Mouse (Mus musculus): ENCODE results near the gene Psmb1. TPM values are rescaled to one million over a fixed set of nuclear protein-coding genes. Genes with fewer than 3 reads are reported as not detected.
A peak's percentile ranks its signal among the peaks of the same experiment; 100 is the strongest.
"Not testable (repeated sequence)": the region's sequence is repeated elsewhere in the genome, so short reads cannot be mapped to it uniquely, and the experiment has no call there.

Psmb1 gene
- polyA plus RNA-seq, 1 experiment from 2014 or later = 252 TPM

DNA sequence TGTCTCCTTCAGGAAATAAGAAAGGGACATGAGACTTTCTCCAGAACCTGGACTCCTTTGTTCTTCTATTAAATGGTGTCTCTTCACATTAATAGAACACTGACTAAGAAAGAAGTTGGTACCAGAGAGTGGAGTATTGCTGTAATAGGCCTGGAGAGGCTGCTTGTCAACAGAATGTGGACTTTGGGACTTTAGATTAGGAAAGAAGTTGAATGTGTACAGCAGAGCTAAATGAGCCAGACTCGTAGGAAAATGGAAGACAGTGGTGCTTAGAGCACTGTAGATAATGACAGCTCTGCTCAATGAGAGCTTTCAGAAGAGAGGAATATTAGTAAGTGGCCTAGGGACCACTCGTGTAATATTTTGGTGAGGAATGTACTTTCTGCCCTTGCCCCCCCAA, 43.0 kb downstream of the Psmb1 start:
- ATAC-seq (ENCODE audit: low FRiP score, low read depth) = no peak
- Histone ChIP-seq H3K9me3 (no peaks in the 10 kb centered on the region), H3K9ac (no peak overlapping the region), H3K27me3 (no peaks in the 10 kb centered on the region), H3K4me1 (no peaks in the 10 kb centered on the region), H3K27ac (no peak overlapping the region), H3K4me3 (no peak overlapping the region), H3K4me2 (replicated peaks) (no peak overlapping the region), H3K36me3 (no peaks in the 10 kb centered on the region)
- 86% methylated on average over 2 of the region's 2 CpGs for WGBS

DNA sequence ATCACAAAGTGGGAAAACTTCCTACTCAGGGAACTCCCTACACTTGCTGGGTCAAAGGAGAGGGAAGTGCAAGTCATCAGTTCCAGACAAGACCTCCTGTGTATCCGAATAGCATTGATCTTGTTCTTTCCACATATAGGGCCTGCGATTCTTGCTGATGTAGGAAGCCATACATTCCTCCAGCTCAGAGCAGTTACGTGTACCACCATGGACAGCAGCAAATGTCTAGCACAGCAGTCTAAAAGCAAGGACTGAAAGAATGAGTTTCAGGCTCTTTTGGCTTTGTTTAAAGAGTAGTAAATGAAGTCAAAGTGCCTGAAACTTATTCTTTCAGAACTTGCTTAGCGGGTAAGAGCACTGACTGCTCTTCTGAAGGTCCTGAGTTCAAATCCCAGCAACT, 44.3 kb downstream of the Psmb1 start:
- H3K9me3 ChIP-seq = no peaks in the 10 kb centered on the region
- H3K4me1 ChIP-seq = no peaks in the 10 kb centered on the region
- no peak overlapping the region for H3K4me3 ChIP-seq
- no peak for ATAC-seq (ENCODE audit: low FRiP score, low read depth)
- no peak overlapping the region for H3K9ac ChIP-seq
- no peak overlapping the region for H3K27ac ChIP-seq
- no peaks in the 10 kb centered on the region for H3K27me3 ChIP-seq
- H3K36me3 ChIP-seq = no peaks in the 10 kb centered on the region
- no peak overlapping the region for H3K4me2 ChIP-seq (replicated peaks)
- WGBS = 71% methylated on average over 4 of the region's 4 CpGs

DNA sequence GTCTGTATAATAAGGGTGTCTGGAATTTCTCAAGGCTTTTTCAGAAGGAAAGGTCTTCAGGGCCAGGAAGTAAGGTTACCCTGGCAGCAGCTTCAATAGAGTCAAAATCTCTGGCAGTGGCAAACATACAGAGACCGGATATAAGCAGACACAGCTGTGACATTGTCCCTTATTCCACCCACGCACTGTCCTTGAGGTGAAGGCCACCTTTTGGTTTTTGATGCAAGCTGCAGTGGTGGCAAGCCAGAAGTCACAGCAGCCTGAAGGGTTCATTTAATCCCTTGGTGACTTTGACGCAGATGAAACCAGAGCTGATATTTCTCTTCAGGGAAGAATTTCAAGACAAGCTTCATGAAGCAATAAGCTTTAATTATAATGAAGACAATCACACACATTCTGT, 49.9 kb downstream of the Psmb1 start:
- H3K4me2 ChIP-seq (replicated peaks) = no peak overlapping the region
- WGBS = 80% methylated on average over 3 of the region's 3 CpGs
- H3K4me3 ChIP-seq = no peak overlapping the region
- no peak overlapping the region for H3K27ac ChIP-seq
- no peaks in the 10 kb centered on the region for H3K36me3 ChIP-seq
- no peaks in the 10 kb centered on the region for H3K4me1 ChIP-seq
- H3K27me3 ChIP-seq = no peaks in the 10 kb centered on the region
- ATAC-seq (ENCODE audit: low FRiP score, low read depth) = no peak
- H3K9ac ChIP-seq = no peak overlapping the region
- H3K9me3 ChIP-seq = no peaks in the 10 kb centered on the region

DNA sequence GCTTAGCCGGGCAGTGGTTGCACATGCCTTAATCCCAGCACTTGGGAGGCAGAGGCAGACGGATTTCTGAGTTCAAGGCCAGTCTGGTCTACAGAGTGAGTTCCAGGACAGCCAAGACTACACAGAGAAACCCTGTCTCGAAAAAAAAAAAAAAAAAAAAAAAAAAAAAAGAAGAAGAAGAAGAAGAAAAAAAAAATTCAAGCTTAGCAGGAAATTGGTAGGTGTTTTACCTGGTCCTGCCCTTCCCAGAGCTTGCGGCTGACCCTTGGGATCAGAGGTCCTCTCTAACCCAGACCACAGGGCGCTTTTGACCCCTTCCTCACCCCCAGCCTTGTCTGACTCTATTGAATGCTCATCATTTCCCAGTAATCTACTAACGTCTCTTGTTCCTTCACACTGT, 50.4 kb downstream of the Psmb1 start:
- H3K36me3 ChIP-seq; H3K9ac ChIP-seq; ATAC-seq (ENCODE audit: low FRiP score, low read depth); H3K27ac ChIP-seq; H3K4me1 ChIP-seq; H3K4me3 ChIP-seq; H3K9me3 ChIP-seq; H3K4me2 ChIP-seq (replicated peaks); H3K27me3 ChIP-seq: not testable (repeated sequence)
- 69% methylated on average over 6 of the region's 6 CpGs for WGBS

DNA sequence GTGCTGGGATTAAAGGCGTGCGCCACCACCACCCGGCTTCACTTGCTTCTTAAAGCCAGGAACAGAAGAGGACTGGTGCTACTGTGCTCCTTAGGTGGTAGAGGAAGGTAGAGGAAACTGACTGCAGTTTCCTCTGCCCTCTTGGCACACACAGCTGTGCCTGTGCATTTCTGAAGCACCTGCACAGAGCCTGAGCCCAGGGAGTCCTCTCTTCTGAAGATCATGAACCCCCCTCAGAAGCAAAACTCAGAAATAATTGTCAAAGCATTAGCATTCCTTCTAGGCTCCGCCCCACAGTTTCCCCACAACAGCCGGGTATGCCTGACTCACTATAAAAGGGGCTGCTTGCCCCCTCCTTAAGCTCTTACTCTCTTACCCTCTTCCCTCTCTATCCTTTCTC, 51.7 kb downstream of the Psmb1 start:
- H3K36me3 ChIP-seq = no peaks in the 10 kb centered on the region
- H3K27ac ChIP-seq = no peak overlapping the region
- H3K9ac ChIP-seq = no peak overlapping the region
- ATAC-seq (ENCODE audit: low FRiP score, low read depth) = no peak
- 66% methylated on average over 5 of the region's 5 CpGs for WGBS
- no peak overlapping the region for H3K4me2 ChIP-seq (replicated peaks)
- no peaks in the 10 kb centered on the region for H3K4me1 ChIP-seq
- H3K27me3 ChIP-seq = no peaks in the 10 kb centered on the region
- H3K9me3 ChIP-seq = no peaks in the 10 kb centered on the region
- H3K4me3 ChIP-seq = no peak overlapping the region

DNA sequence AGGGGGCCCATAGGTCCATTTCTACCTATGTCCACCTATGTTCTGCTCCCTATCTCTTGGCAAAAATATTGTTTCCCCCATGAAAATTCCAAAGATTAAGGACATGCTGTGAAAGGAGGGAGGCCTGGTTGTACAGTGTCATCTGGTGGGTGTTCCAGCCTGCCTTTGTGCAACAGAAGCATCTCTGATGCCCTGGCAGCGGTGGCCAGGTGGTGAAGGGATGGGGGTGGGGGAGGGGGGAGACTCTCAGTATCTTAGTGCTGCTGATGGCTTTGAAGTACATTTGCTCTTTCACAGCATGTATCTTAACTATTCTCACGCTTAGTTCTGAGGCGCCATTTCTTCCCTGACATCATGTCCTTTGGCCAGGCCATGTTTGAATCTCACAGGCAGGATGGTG, 54.1 kb downstream of the Psmb1 start:
- Histone ChIP-seq H3K4me3 (no peak overlapping the region), H3K36me3 (no peaks in the 10 kb centered on the region), H3K4me1 (peaks cover 8% of the 10 kb centered on the region), H3K9me3 (no peaks in the 10 kb centered on the region), H3K27me3 (no peaks in the 10 kb centered on the region), H3K27ac (no peak overlapping the region), H3K9ac (no peak overlapping the region), H3K4me2 (replicated peaks) (no peak overlapping the region)
- ATAC-seq (ENCODE audit: low FRiP score, low read depth) = no peak
- WGBS = 77% methylated on average over 3 of the region's 3 CpGs

DNA sequence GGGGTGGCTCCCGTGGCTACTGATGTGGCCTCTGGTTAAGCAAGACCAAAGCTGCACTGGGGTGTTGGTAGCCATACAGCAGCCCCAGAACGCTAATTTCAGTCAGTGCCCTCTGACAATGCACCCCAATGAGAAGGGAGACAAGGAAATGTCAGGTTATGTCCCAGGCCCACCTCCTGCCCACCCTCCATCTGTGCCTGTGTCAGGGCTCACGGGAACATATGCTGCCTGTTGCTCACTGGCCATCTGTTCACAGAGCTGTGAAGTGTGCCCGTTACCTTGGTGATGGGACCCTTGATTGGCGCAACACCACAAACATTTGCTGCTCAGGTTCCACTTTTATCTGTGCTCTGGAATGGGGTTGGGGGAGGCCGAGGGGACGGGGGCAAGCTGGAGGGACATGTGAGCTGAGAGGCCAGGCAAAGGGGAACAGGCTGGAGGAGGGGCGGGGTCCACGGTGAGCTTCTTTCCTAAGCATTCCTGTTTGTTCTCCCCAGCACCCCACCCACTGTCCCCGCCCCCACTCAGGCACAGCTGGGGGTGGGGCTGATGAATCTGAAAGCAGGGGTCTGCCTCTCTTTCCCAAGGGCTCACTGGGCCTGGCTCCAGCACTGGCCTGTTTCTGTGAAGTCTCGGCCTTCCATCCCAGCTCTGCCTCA, 59.0 kb downstream of the Psmb1 start:
- peak overlapping the region; percentile 59 for H3K4me2 ChIP-seq (replicated peaks)
- no peaks in the 10 kb centered on the region for H3K9me3 ChIP-seq
- H3K36me3 ChIP-seq = no peaks in the 10 kb centered on the region
- peaks cover 16% of the 10 kb centered on the region for H3K4me1 ChIP-seq
- no peaks in the 10 kb centered on the region for H3K27me3 ChIP-seq
- ATAC-seq (ENCODE audit: low FRiP score, low read depth) = peak; percentile 91
- H3K4me3 ChIP-seq = peak overlapping the region; percentile 13; the same call in 1 of the 2 replicates
- peak overlapping the region; percentile 39; the same call in 1 of the 2 replicates for H3K9ac ChIP-seq
- H3K27ac ChIP-seq = peak overlapping the region; percentile 69; the same call in 1 of the 2 replicates
- 2% methylated on average over 9 of the region's 11 CpGs for WGBS

DNA sequence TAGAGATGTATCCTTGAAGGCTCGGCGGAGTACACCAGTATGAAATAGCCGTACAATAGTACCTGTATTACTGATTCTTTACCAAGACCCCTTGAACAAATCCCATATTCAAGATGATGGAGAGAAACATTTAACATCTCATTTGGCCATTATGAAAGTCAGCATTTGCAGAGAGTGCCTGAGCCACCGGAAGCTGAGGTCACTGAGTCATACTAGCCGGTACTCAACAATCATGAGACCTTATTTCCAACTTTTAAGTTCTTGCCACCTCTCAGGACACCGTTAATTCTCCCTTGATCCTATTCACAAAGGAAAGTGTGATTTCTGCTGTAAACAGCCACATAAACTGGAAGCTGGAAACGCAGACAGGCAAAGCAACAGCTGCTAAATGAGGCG, 59.5 kb downstream of the Psmb1 start:
- 42% methylated on average over 8 of the region's 8 CpGs for WGBS
- peak overlapping the region; percentile 59 for H3K4me2 ChIP-seq (replicated peaks)
- H3K9me3 ChIP-seq = no peaks in the 10 kb centered on the region
- H3K4me1 ChIP-seq = peaks cover 16% of the 10 kb centered on the region
- no peak overlapping the region for H3K27ac ChIP-seq
- H3K36me3 ChIP-seq = no peaks in the 10 kb centered on the region
- H3K4me3 ChIP-seq = 0 out of 2 replicates have a peak overlapping the region, but pooled peaks have one; percentile 13
- no peak for ATAC-seq (ENCODE audit: low FRiP score, low read depth)
- no peaks in the 10 kb centered on the region for H3K27me3 ChIP-seq
- peak overlapping the region; percentile 39; the same call in 1 of the 2 replicates for H3K9ac ChIP-seq

DNA sequence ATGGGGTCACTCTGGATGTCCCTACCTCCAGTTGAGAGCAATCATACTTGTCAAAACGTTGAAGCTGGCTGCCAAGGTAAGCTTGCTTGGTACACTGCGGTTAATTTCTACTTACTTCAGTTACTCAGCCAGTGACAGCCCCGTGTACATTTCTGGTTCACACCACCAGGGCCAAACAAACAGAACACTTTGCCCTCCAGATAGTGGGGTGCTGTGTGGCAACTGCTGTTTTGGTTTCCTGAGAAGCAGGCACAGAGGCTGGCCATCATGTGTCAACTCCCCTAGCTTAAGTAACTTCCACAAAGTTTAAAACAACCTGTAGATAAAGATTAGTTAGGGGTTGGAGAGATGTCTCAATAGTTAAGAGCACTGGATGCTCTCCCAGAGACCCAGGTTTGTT, 64.8 kb downstream of the Psmb1 start:
- 81% methylated on average over 3 of the region's 3 CpGs for WGBS
- no peaks in the 10 kb centered on the region for H3K27me3 ChIP-seq
- H3K4me2 ChIP-seq (replicated peaks) = no peak overlapping the region
- 0 out of 2 replicates have a peak, but pooled peaks cover under 1% of the 10 kb centered on the region for H3K4me1 ChIP-seq
- H3K9me3 ChIP-seq = no peaks in the 10 kb centered on the region
- H3K27ac ChIP-seq = no peak overlapping the region
- ATAC-seq (ENCODE audit: low FRiP score, low read depth) = no peak
- H3K36me3 ChIP-seq = peaks cover 30% of the 10 kb centered on the region
- no peak overlapping the region for H3K9ac ChIP-seq
- no peak overlapping the region for H3K4me3 ChIP-seq

DNA sequence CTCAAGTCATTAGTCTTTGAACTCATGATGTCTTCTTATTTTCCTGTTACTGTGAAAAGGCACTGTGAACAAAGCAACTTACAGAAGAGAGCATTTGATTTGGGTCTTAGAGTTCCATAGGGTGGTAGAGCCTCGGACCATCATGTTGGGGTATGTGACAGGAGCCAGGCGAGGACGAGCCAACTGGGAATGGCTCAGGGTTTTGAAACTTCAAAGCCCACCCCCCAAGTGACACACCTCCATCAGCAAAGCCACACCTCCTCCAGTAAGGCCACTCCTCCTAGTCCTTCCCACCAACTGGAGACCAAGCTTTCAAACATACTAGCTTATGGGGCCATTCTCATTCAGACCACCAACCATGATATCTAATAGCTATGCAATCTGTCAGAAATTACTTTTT, 67.5 kb downstream of the Psmb1 start:
- Histone ChIP-seq H3K4me1 (no peaks in the 10 kb centered on the region), H3K9me3 (no peaks in the 10 kb centered on the region), H3K27ac (no peak overlapping the region), H3K9ac (no peak overlapping the region), H3K36me3 (peaks cover 52% of the 10 kb centered on the region), H3K4me2 (replicated peaks) (no peak overlapping the region), H3K27me3 (no peaks in the 10 kb centered on the region), H3K4me3 (no peak overlapping the region)
- 71% methylated on average over 3 of the region's 3 CpGs for WGBS
- no peak for ATAC-seq (ENCODE audit: low FRiP score, low read depth)

DNA sequence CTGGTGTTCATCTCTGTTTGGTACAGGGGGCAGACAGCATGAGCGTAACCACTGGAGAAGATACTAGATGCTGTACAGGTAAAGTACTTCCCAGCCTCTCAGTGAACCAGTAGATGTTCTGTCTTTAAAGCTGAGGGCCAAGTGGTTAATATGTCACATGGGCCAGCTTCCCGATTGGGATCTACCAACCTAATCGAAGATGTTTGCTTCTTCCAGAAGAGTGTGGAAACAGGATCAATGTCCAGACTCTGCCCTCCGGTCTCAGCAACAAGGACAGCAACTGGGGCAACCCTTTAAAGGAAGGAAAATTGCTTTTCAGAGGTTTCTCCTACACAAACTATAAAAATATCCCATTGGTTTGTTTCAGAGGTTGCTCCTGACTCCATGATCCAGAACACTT, 68.0 kb downstream of the Psmb1 start:
- H3K36me3 ChIP-seq = peaks cover 56% of the 10 kb centered on the region

DNA sequence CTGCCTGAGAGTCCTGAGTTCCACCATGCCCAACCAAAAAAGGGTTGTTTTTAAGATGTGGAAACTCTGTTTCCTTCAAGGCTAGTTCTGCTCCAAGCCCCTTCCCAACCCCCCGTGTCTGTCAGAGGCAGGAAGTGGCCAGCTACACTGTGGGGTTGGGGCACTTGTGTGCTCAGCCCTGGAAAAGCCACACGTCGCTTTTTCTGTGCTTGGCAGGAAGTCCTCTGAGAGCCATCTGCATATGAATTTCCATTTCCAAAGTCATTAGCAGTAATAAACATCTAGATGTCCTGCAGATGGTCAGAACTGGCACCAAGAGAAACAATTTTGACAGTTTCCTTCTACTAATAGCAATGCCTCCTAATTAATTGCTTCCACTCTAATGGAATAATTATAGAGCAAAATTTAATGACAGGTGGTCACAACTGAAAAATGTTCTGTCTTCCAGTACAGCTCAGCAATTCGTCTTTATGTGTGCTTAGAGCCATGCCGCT, 68.5 kb downstream of the Psmb1 start:
- peaks cover 58% of the 10 kb centered on the region for H3K36me3 ChIP-seq
- 57% methylated on average over 5 of the region's 5 CpGs for WGBS
- no peak overlapping the region for H3K9ac ChIP-seq
- no peak for ATAC-seq (ENCODE audit: low FRiP score, low read depth)
- H3K4me2 ChIP-seq (replicated peaks) = no peak overlapping the region
- no peaks in the 10 kb centered on the region for H3K4me1 ChIP-seq
- no peaks in the 10 kb centered on the region for H3K9me3 ChIP-seq
- no peaks in the 10 kb centered on the region for H3K27me3 ChIP-seq
- H3K27ac ChIP-seq = no peak overlapping the region
- no peak overlapping the region for H3K4me3 ChIP-seq

More for the DNA sequence above, 68.0 kb downstream of the Psmb1 start:
- H3K9me3 ChIP-seq = no peaks in the 10 kb centered on the region
- no peak overlapping the region for H3K9ac ChIP-seq
- no peak overlapping the region for H3K4me2 ChIP-seq (replicated peaks)
- H3K4me1 ChIP-seq = no peaks in the 10 kb centered on the region
- WGBS = 90% methylated on average over 4 of the region's 4 CpGs
- no peak for ATAC-seq (ENCODE audit: low FRiP score, low read depth)
- H3K27me3 ChIP-seq = no peaks in the 10 kb centered on the region
- H3K27ac ChIP-seq = no peak overlapping the region
- H3K4me3 ChIP-seq = no peak overlapping the region

DNA sequence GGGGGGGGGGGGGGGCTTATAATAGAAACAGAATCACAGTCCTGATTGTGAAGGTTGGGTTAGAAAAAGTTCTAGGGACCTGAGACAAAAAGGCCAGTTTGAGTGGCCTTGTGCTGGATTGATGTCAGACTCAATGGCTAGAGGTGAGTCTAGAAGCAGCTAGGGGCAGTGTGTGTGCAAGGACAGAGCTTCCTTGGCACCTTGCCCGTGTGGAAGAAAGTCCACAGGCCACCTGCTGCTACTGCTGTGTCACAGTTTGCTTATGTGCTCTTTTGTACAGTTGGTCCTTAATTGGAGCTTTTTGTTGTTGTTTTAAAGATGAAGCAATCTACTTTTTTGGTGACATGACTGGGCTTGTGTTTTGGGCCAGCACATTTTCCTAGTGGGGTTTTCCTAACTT, 69.6 kb downstream of the Psmb1 start:
- WGBS = 40% methylated on average over 1 of the region's 1 CpGs
- Histone ChIP-seq H3K36me3 (peaks cover 70% of the 10 kb centered on the region), H3K27ac (no peak overlapping the region), H3K9me3 (no peaks in the 10 kb centered on the region), H3K4me2 (replicated peaks) (no peak overlapping the region), H3K27me3 (no peaks in the 10 kb centered on the region), H3K4me1 (no peaks in the 10 kb centered on the region), H3K4me3 (no peak overlapping the region), H3K9ac (no peak overlapping the region)
- no peak for ATAC-seq (ENCODE audit: low FRiP score, low read depth)
